Mouse (Mus musculus) liver, embryonic 14.5 days (tissue): Measurements from ENCODE around the gene Zfp287. TPM values are rescaled to one million over a fixed set of nuclear protein-coding genes. Genes with fewer than 3 reads are reported as not detected.

Experiments used
- ATAC-seq: fragments of 200-750 bp; cut with Nextera tagmentation; 2 replicates; pipeline ENCODE4 v1.8.0; 2017; ENCODE audit warnings: moderate number of reproducible peaks, mild to moderate bottlenecking, moderate library complexity; ENCODE audit not compliant: insufficient read depth
- DNase-seq, 3 experiments: peaks; one replicate each; pipeline ENCODE4 v3.0.0-alpha.2; 2012 to 2013; ENCODE audit warnings: low read depth in 3 of 3, low spot score in 3 of 3
- H3K27ac ChIP-seq: fragments of 300-500 bp; sonication (generic); 2 replicates; pipeline ENCODE4 v1.5.1; 2014; ENCODE audit warnings: moderate library complexity, mild to moderate bottlenecking, control low read depth, inconsistent platforms
- H3K27me3 ChIP-seq: fragments of 300-500 bp; sonication (generic); 2 replicates; pipeline ENCODE4 v1.6.1; 2014; ENCODE audit warnings: mild to moderate bottlenecking, low read length, moderate library complexity; ENCODE audit not compliant: control insufficient read depth, insufficient read depth
- H3K36me3 ChIP-seq: fragments of 300-500 bp; sonication (generic); replicated peaks from 2 replicates; pipeline ENCODE4 v1.6.1; 2014; ENCODE audit warnings: low read depth; ENCODE audit not compliant: control insufficient read depth, insufficient read depth
- H3K4me1 ChIP-seq, 2 experiments: fragments of 200-500 bp in 1 of 2; fragments of 300-500 bp in 1 of 2; sonication (generic) in 1 of 2; replicated peaks; 2 replicates each; pipeline ENCODE4 v1.6.1; 2012 to 2014; ENCODE audit warnings: antibody characterized with exemption in 1 of 2, inconsistent platforms in 1 of 2, low read length in 1 of 2; ENCODE audit not compliant: control insufficient read depth in 2 of 2, insufficient read depth in 2 of 2
- H3K4me2 ChIP-seq: fragments of 300-500 bp; sonication (generic); 2 replicates; pipeline ENCODE4 v1.6.1; 2014; ENCODE audit warnings: low read depth, mild to moderate bottlenecking, control low read depth, moderate library complexity
- H3K4me3 ChIP-seq, 2 experiments: fragments of 200-500 bp in 1 of 2; fragments of 300-500 bp in 1 of 2; sonication (generic) in 1 of 2; 2 replicates each; pipeline ENCODE4 v1.5.1; 2012 to 2014; ENCODE audit warnings: low read depth in 2 of 2, low read length in 2 of 2, mild to moderate bottlenecking in 2 of 2, control low read depth in 1 of 2, inconsistent platforms in 1 of 2, moderate library complexity in 1 of 2; ENCODE audit not compliant: insufficient read depth in 1 of 2
- H3K9ac ChIP-seq: fragments of 300-500 bp; sonication (generic); replicated peaks from 2 replicates; pipeline ENCODE4 v1.6.1; 2014; ENCODE audit warnings: mild to moderate bottlenecking, control low read depth, moderate library complexity
- H3K9me3 ChIP-seq: fragments of 300-500 bp; sonication (generic); 2 replicates; pipeline ENCODE4 v1.6.1; 2016; ENCODE audit warnings: low read length, mixed read lengths; ENCODE audit not compliant: control insufficient read depth
- CTCF ChIP-seq: IDR thresholded peaks from 2 replicates; pipeline ENCODE4 v1.5.1; 2016; ENCODE audit warnings: antibody characterized with exemption, low read depth, control low read depth
- EP300 ChIP-seq: IDR thresholded peaks from 2 replicates; pipeline ENCODE4 v1.6.1; 2016; ENCODE audit warnings: antibody characterized with exemption, low read depth
- WGBS: fragments of 180-500 bp; shearing (Covaris S2); extraction: QIAGEN DNeasy Blood & Tissue Kit; methylation state at CpG from one replicate; pipeline ENCODE4 v1.1.7; 2014; ENCODE audit not compliant: insufficient replicate concordance; 5-methylcytosine and 5-hydroxymethylcytosine counted together
- polyA plus RNA-seq, 2 experiments: library from polyadenylated mRNA; depleted of rRNA in 1 of 2; stranded (reverse) in 1 of 2; unstranded in 1 of 2; fragments of >200 nt; fragmentation: Nextera tagmentation in 1 of 2; extraction: Ambion mirVana in 1 of 2; gene quantifications; 2 replicates each; pipeline versions ENCODE4 v1.2.1 to v1.2.3; 2012 to 2014

Zfp287 gene
- polyA plus RNA-seq, 2 experiments, result 0.22 to 0.26 TPM

DNA sequence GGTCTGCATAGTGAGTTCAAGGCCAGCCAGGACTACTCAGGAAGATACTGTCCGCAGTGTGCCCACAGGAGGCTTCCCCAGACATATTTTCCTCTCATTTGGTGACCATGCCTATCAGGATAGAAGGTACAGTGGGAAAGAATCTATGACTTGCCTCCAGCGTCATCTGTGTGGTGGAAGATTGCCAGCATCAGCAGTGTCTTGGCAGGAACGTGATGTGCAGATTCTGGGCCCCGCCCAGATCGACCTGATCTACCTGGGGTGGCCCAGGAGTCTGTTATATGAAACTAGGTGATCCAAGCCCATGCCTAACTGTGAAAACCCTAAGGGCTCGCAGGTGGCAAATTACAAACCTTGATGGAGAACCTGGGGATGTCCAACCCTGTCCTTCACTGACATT lies 61.7 kb downstream of the Zfp287 start:
- H3K9ac ChIP-seq, result no peak overlapping the region
- H3K4me2 ChIP-seq, result no peak overlapping the region
- H3K9me3 ChIP-seq, result no peaks in the 10 kb centered on the region
- TF ChIP-seq CTCF (no peak), EP300 (no peak)
- 57% methylated on average over 6 of the region's 6 CpGs for WGBS
- H3K4me1 ChIP-seq, result no peaks in the 10 kb centered on the region
- H3K27ac ChIP-seq, result no peak overlapping the region
- H3K36me3 ChIP-seq, result no peaks in the 10 kb centered on the region
- ATAC-seq, result no peak
- no peak for DNase-seq
- no peaks in the 10 kb centered on the region for H3K27me3 ChIP-seq
- no peak overlapping the region for H3K4me3 ChIP-seq

GRCm38 (mm10) chr11:62669471-62669870 lies 62.2 kb downstream of the Zfp287 start:
- H3K27ac ChIP-seq, result no peak overlapping the region
- 37% methylated on average over 12 of the region's 12 CpGs for WGBS
- no peaks in the 10 kb centered on the region for H3K27me3 ChIP-seq
- H3K4me3 ChIP-seq, result no peak overlapping the region
- ATAC-seq, result no peak
- H3K36me3 ChIP-seq, result no peaks in the 10 kb centered on the region
- no peak for DNase-seq
- no peaks in the 10 kb centered on the region for H3K9me3 ChIP-seq
- TF ChIP-seq EP300 (no peak), CTCF (no peak)
- no peaks in the 10 kb centered on the region for H3K4me1 ChIP-seq
- H3K4me2 ChIP-seq, result no peak overlapping the region
- no peak overlapping the region for H3K9ac ChIP-seq

DNA sequence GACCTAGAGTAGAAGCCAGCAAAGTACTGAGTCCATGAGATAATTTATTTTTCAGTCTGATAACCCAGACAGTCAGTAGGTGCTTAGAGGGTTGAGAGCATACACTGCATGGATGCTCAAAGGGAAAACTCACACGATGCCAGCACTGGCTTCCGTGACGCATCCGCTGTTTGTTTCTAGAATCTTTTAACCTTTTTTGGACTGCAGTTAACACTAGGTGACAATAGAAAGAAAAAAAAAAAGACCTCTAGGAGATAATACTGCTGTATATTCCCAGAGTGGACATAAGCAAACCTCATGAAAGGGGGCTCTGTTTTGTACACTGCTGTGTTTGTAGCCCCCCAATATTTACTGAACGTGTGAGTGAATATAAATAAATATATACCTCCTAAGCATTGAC lies 62.7 kb downstream of the Zfp287 start:
- Histone ChIP-seq H3K27ac (no peak overlapping the region), H3K9ac (no peak overlapping the region), H3K4me2 (no peak overlapping the region), H3K4me3 (no peak overlapping the region), H3K36me3 (no peaks in the 10 kb centered on the region), H3K9me3 (no peaks in the 10 kb centered on the region), H3K27me3 (no peaks in the 10 kb centered on the region), H3K4me1 (no peaks in the 10 kb centered on the region)
- DNase-seq (no peak), ATAC-seq (no peak)
- 82% methylated on average over 5 of the region's 5 CpGs for WGBS
- TF ChIP-seq CTCF (no peak), EP300 (no peak)

DNA sequence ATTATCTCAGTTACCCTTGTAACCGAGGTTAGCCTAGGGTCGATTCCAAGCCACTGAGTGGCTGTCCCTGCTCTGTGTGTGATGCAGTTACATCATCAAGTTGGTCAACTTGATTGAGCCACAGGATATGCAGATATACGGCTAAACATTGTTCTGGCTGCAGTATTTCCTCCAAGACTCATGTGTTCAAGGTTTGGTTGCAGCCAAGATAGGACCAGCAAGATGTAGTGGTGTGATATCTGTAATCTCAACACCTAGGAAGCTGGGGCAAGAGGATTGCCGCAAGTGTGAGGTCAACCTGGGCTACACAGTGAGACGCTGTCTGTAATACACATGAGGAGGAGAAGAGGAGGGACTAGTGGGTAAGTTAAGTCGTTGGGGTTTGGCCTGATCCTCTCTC lies 67.5 kb downstream of the Zfp287 start:
- 45% methylated on average over 6 of the region's 6 CpGs for WGBS
- H3K36me3 ChIP-seq, result no peaks in the 10 kb centered on the region
- H3K27me3 ChIP-seq, result no peaks in the 10 kb centered on the region
- H3K9me3 ChIP-seq, result no peaks in the 10 kb centered on the region
- ATAC-seq, result no peak
- no peak overlapping the region for H3K4me2 ChIP-seq
- no peak overlapping the region for H3K9ac ChIP-seq
- H3K4me1 ChIP-seq, result no peaks in the 10 kb centered on the region
- no peak for DNase-seq
- no peak for TF ChIP-seq EP300
- no peak for TF ChIP-seq CTCF
- H3K27ac ChIP-seq, result no peak overlapping the region
- H3K4me3 ChIP-seq, result no peak overlapping the region

GRCm38 (mm10) chr11:62660885-62661284 lies 70.8 kb downstream of the Zfp287 start:
- Histone ChIP-seq H3K4me3 (no peak overlapping the region), H3K4me2 (no peak overlapping the region), H3K36me3 (no peaks in the 10 kb centered on the region), H3K4me1 (no peaks in the 10 kb centered on the region), H3K9ac (no peak overlapping the region), H3K9me3 (no peaks in the 10 kb centered on the region), H3K27me3 (no peaks in the 10 kb centered on the region), H3K27ac (no peak overlapping the region)
- TF ChIP-seq CTCF (no peak), EP300 (no peak)
- 40% methylated on average over 4 of the region's 4 CpGs for WGBS
- ATAC-seq, result no peak
- no peak for DNase-seq

DNA sequence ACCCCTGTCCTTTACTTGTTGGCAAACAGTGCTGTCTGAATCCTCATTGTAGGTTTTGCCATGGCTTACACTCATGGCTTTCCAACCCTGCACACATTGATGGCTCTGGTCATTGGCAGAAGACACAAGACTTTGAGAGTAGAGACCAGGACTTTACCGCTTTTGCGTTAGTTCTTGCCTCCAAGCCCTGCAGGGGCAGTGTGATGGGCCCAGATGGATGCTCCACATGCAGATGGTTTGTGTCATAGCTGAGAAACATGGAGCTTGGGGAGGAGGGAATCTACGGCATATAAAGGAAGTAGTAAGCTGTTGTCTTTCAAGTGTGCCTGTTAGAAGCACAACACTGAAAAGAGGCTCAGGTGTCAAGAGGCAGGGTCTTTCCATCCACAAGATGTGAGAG lies 79.6 kb downstream of the Zfp287 start:
- TF ChIP-seq CTCF (no peak), EP300 (no peak)
- no peak overlapping the region for H3K9ac ChIP-seq
- DNase-seq (no peak), ATAC-seq (no peak)
- H3K4me2 ChIP-seq, result no peak overlapping the region
- H3K36me3 ChIP-seq, result no peaks in the 10 kb centered on the region
- no peak overlapping the region for H3K27ac ChIP-seq
- no peaks in the 10 kb centered on the region for H3K9me3 ChIP-seq
- no peak overlapping the region for H3K4me3 ChIP-seq
- peaks cover 0 to 5% of the 10 kb centered on the region in 2 experiments; a peak in 3 of 4 replicates for H3K4me1 ChIP-seq
- peaks cover 2% of the 10 kb centered on the region; the same call in 1 of the 2 replicates for H3K27me3 ChIP-seq
- 87% methylated on average over 3 of the region's 3 CpGs for WGBS
